Mouse (Mus musculus): ENCODE measurements around the gene Gdpd5. TPM values are rescaled to one million over a fixed set of nuclear protein-coding genes. Genes with fewer than 3 reads are reported as not detected.
A peak's percentile ranks its signal among the peaks of the same experiment; 100 is the strongest.

Gdpd5 gene
- 10.8 and 11.3 TPM in 2 replicates for polyA plus RNA-seq (2015; fragmentation: Nextera tagmentation; extraction: Ambion mirVana)

DNA sequence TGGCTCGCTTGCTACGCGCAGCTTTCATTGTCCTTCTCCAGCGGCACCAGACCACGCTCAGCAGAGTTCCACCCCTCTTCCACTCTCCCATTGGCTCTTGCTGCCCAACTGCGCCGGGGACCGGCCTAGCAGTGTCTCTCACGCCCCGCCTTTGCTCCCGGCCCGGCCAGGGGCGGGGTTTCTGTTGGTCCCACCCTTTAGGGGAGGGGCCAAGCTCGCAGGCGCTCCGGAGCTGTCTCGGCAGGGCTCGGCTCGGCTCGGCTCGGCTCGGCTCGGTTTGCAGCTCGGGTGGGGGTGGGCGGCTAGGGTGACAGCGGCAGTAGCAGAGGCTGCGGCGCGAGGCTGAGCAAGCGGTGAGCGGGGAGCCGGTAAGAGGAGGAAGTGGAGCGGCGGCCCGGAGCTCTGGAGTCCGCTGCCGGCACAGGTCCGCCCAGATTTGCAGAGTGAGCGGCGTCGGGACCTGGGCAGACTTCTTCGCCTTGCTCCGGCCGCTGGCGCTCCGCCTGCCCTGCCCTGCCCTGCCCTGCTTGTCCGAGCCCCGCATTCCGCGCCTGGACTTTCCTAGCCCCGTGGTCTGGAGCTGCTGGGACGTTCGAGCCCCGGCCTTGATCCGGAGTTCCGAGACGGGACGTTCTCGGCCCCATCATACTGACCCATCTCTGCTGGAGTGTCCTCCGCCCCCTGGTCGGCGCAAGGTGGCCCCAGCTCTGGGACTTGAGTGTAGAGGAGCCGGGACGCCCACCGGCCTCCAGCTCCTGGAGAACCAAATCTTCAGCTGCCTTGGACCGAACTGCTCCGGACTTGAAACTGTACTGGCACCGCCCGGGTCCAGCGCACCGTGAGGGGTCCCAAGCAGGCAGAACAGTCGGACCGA is at the start of gene Gdpd5:
Gdpd5 (plus strand) TSS at position 201 of the 874 bp plus-strand sequence.
- Histone ChIP-seq H3K27me3 (peaks cover 17% of the 10 kb centered on the region), H3K27ac (peak within 1 kb of the TSS; percentile 97), H3K9me3 (no peaks in the 10 kb centered on the region), H3K36me3 (no peaks in the 10 kb centered on the region), H3K4me1 (peaks cover 40% of the 10 kb centered on the region), H3K4me3 (peak within 1 kb of the TSS; percentile 65), H3K9ac (peak within 1 kb of the TSS; percentile 82), H3K4me2 (peak within 1 kb of the TSS; percentile 96)
- peak; percentile 96 for ATAC-seq (ENCODE audit: insufficient number of reproducible peaks, insufficient read depth, low FRiP score, low TSS enrichment, low read depth)
- WGBS: under 1% methylated on average over 73 of the region's 73 CpGs

GRCm38 (mm10) chr7:99332774-99333480 is 48.3 kb upstream of the Gdpd5 start:
- peak; percentile 60; the same call in 1 of the 2 replicates for ATAC-seq (ENCODE audit: insufficient number of reproducible peaks, insufficient read depth, low FRiP score, low TSS enrichment, low read depth)
- Histone ChIP-seq H3K9me3 (no peaks in the 10 kb centered on the region), H3K9ac (no peak overlapping the region; the same call in 1 of the 2 replicates), H3K27ac (no peak overlapping the region), H3K4me2 (no peak overlapping the region), H3K27me3 (no peaks in the 10 kb centered on the region), H3K4me3 (no peak overlapping the region), H3K36me3 (no peaks in the 10 kb centered on the region), H3K4me1 (0 out of 2 replicates have a peak, but pooled peaks cover 4% of the 10 kb centered on the region)
- WGBS: 43% methylated on average over 12 of the region's 12 CpGs

DNA sequence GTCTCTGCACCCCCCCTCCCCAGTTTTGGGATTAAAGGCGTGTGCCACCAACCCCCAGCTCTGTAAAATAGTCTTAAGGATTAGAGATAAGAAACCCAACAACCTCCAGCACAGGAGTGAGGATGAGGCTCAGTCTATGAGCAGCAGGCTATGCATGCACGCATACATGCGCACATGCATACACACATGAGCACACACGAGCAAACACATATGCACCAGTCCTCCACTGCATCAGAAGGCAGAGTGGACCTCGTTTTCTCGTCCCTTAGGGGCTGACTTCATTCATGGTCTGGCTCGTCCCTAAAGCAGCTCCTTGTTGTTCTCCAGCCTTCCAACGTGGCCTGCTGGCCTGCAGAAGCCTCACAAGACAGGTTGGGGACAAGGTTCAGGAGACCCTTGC is 40.5 kb upstream of the Gdpd5 start:
- ATAC-seq (ENCODE audit: insufficient number of reproducible peaks, insufficient read depth, low FRiP score, low TSS enrichment, low read depth): no peak

GRCm38 (mm10) chr7:99343577-99343976 is 37.6 kb upstream of the Gdpd5 start:
- H3K9ac ChIP-seq: no peak overlapping the region

More for the DNA sequence above, 40.5 kb upstream of the Gdpd5 start:
- peaks cover 46% of the 10 kb centered on the region for H3K36me3 ChIP-seq
- peaks cover 7% of the 10 kb centered on the region for H3K4me1 ChIP-seq
- H3K27me3 ChIP-seq: no peaks in the 10 kb centered on the region
- no peak overlapping the region for H3K9ac ChIP-seq
- no peak overlapping the region for H3K27ac ChIP-seq
- no peak overlapping the region for H3K4me3 ChIP-seq
- H3K9me3 ChIP-seq: no peaks in the 10 kb centered on the region
- H3K4me2 ChIP-seq: no peak overlapping the region
- WGBS: 76% methylated on average over 8 of the region's 8 CpGs

DNA sequence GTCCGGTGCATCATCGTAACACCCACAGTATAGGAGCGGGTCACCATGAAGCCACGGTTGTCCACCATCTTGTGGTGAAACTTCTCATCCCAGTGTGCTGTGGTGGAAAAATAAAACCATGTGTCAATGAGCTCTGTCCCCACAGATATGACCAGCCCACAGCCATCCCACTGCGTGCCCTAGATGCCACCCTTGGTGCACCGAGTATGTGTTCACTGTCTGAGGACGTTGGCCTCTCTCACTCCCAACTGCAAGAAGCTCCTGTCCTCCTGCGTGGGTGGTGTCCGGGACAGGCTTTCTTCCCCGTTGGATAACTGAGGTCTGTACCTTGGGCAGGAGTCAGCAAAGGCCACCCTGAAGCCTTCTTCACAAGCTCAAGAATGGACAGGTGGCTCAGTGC is 33.9 kb upstream of the Gdpd5 start:
- H3K36me3 ChIP-seq: peaks cover 76% of the 10 kb centered on the region
- no peaks in the 10 kb centered on the region for H3K27me3 ChIP-seq
- no peaks in the 10 kb centered on the region for H3K9me3 ChIP-seq
- no peak overlapping the region for H3K4me3 ChIP-seq
- no peak overlapping the region for H3K4me2 ChIP-seq
- H3K27ac ChIP-seq: no peak overlapping the region
- H3K9ac ChIP-seq: no peak overlapping the region
- peaks cover 36% of the 10 kb centered on the region for H3K4me1 ChIP-seq
- whole genome bisulfite sequencing: 93% methylated on average over 10 of the region's 10 CpGs
- no peak for ATAC-seq (ENCODE audit: insufficient number of reproducible peaks, insufficient read depth, low FRiP score, low TSS enrichment, low read depth)

More at GRCm38 (mm10) chr7:99343577-99343976, 37.6 kb upstream of the Gdpd5 start:
- Histone ChIP-seq H3K27ac (no peak overlapping the region; the same call in 1 of the 2 replicates), H3K36me3 (peaks cover 75% of the 10 kb centered on the region), H3K4me2 (no peak overlapping the region), H3K4me1 (peaks cover 14% of the 10 kb centered on the region), H3K27me3 (no peaks in the 10 kb centered on the region), H3K4me3 (no peak overlapping the region), H3K9me3 (no peaks in the 10 kb centered on the region)
- no peak for ATAC-seq (ENCODE audit: insufficient number of reproducible peaks, insufficient read depth, low FRiP score, low TSS enrichment, low read depth)
- WGBS: 87% methylated on average over 4 of the region's 4 CpGs

DNA sequence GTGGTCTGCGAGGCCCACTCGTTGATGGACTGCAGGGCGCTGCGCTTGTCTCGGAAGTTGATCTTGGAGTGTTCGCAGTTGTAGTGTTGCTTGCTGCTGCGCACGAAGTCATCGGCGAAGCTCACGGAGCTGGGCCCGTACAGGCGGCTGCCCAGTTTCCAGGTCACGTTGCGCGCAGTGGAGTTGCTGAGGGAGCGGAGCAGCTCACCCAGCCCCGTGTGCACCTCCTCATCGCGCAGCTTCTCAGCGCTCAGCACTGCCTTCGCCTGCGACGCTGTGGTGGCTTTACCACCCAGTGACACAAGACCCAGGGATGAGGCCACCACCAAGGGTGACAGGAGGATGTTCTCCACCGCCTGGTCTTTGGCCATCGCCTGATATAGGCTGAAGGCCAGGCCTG is 32.3 kb upstream of the Gdpd5 start:
- WGBS: 94% methylated on average over 26 of the region's 26 CpGs
- H3K9ac ChIP-seq: peak overlapping the region; percentile 40; the same call in 1 of the 2 replicates

DNA sequence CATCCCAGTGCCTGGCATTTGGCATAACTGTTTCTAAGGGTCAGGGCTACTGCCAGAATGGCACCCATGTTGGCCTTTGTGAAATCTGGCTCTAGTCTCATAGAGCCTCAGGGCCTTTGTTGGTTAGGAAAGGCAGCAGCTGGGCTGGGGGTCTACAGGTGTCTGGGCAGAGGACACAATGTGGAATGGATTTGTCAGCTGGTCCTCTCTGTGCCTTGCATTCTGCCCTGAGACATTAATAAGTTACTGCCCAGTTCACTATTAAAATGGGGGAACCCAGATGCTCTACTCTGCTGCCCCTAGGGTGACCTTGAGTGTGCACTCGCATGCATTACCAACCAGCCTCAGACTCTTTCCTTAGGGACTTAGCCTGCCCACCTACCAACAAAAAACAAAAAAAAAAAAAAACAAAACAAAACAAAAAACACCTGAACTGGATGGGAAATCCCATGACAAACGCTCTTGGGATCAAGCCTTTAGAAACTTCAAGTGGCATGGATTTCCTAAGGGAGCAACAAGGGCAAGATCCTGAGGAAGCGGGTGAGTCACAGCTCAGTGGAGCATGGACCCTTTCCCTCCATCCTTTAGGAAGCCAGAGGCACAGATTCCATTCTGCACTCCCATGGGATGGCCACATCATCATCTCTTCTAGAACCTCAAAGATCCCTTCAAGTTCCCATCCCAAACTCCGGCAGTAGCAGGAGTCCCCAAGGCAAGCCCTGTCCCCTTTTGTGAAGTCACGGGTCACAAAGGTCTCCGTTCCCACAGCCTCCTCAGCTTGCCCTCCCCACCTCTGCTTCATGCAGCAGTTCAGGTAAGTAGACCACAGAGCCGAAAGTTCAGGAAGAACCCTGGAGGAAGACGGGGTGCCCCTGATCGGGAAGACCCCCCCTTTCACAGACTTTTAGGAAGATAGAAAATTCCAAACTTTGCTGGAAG is 31.2 kb upstream of the Gdpd5 start:
- peak overlapping the region; percentile 81 for H3K4me3 ChIP-seq
- H3K4me2 ChIP-seq: peak overlapping the region; percentile 92
- peak overlapping the region; percentile 97 for H3K9ac ChIP-seq
- H3K27me3 ChIP-seq: no peaks in the 10 kb centered on the region
- no peaks in the 10 kb centered on the region for H3K9me3 ChIP-seq
- WGBS: 63% methylated on average over 9 of the region's 9 CpGs
- no peak for ATAC-seq (ENCODE audit: insufficient number of reproducible peaks, insufficient read depth, low FRiP score, low TSS enrichment, low read depth)
- H3K36me3 ChIP-seq: peaks cover 54% of the 10 kb centered on the region
- H3K4me1 ChIP-seq: peaks cover 56% of the 10 kb centered on the region
- H3K27ac ChIP-seq: peak overlapping the region; percentile 99

More for the DNA sequence above, 32.3 kb upstream of the Gdpd5 start:
- Histone ChIP-seq H3K9me3 (no peaks in the 10 kb centered on the region), H3K4me2 (peak overlapping the region; percentile 92), H3K36me3 (peaks cover 66% of the 10 kb centered on the region), H3K4me1 (peaks cover 44% of the 10 kb centered on the region), H3K4me3 (peak overlapping the region; percentile 3; the same call in 1 of the 2 replicates), H3K27ac (no peak overlapping the region), H3K27me3 (no peaks in the 10 kb centered on the region)
- no peak for ATAC-seq (ENCODE audit: insufficient number of reproducible peaks, insufficient read depth, low FRiP score, low TSS enrichment, low read depth)

- WGBS: 3% methylated on average over 12 of the region's 12 CpGs
- peak overlapping the region; percentile 97 for H3K9ac ChIP-seq
- peaks cover 42% of the 10 kb centered on the region for H3K36me3 ChIP-seq
- H3K4me1 ChIP-seq: peaks cover 67% of the 10 kb centered on the region
- no peaks in the 10 kb centered on the region for H3K27me3 ChIP-seq
- H3K27ac ChIP-seq: peak overlapping the region; percentile 99
- no peak for ATAC-seq (ENCODE audit: insufficient number of reproducible peaks, insufficient read depth, low FRiP score, low TSS enrichment, low read depth)
- H3K4me2 ChIP-seq: peak overlapping the region; percentile 92
- H3K9me3 ChIP-seq: no peaks in the 10 kb centered on the region
- H3K4me3 ChIP-seq: peak overlapping the region; percentile 81
These were observed 30.0 kb upstream of the Gdpd5 start for GRCm38 (mm10) chr7:99351104-99351801.

GRCm38 (mm10) chr7:99351802-99352517 is 29.3 kb upstream of the Gdpd5 start:
- peak overlapping the region; percentile 97 for H3K9ac ChIP-seq
- peak overlapping the region; percentile 92 for H3K4me2 ChIP-seq
- peaks cover 35% of the 10 kb centered on the region for H3K36me3 ChIP-seq
- WGBS: 1% methylated on average over 18 of the region's 18 CpGs
- ATAC-seq (ENCODE audit: insufficient number of reproducible peaks, insufficient read depth, low FRiP score, low TSS enrichment, low read depth): no peak
- peaks cover 74% of the 10 kb centered on the region for H3K4me1 ChIP-seq
- H3K27me3 ChIP-seq: no peaks in the 10 kb centered on the region
- H3K4me3 ChIP-seq: peak overlapping the region; percentile 81
- no peaks in the 10 kb centered on the region for H3K9me3 ChIP-seq
- peak overlapping the region; percentile 99 for H3K27ac ChIP-seq

Data from embryonic facial prominence, embryonic 13.5 days (tissue).